Mouse (Mus musculus) ES-Bruce4 (cell line): Measurements from ENCODE around the gene Auts2.

Experiments used
- CTCF ChIP-seq: IDR thresholded peaks from one replicate; pipeline ENCODE4 v1.8.1; 2011; ENCODE audit warnings: low read depth, low read length
- EP300 ChIP-seq: IDR thresholded peaks from 2 replicates; pipeline ENCODE4 v1.6.1; 2011; ENCODE audit warnings: low read depth, low read length; ENCODE audit not compliant: insufficient read depth
- POLR2A ChIP-seq: IDR thresholded peaks from one replicate; pipeline ENCODE4 v1.8.1; 2011; ENCODE audit warnings: low read length; ENCODE audit not compliant: insufficient read depth

DNA sequence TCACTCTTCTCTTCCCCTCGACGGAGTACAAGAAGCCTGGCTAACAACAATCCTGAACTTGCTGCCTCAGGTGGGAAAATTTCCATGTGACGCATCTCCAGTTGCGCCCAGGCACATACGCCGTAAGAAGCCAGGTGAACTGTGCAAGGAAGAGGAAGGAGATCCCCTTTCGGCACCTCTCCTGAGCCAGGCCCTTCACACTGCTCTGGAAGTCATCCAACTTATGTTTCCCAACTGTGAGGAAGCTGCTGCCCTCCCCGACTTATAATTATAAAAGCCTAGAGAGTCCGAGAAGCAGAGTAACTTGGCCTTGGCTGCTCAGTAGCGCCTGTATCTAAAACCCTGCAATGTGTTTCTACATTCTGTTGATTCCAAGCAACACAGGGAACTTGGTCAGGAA, 142.6 kb downstream of the Auts2 start:
- TF ChIP-seq CTCF (no peak), EP300 (no peak), POLR2A (no peak)
